Mouse (Mus musculus) heart, adult 2 months (tissue): ENCODE measurements at regions not wholly inside any gene's neighbourhood (a gene's known extent, or its start where the extent isn't known, plus 50 kb on each side); places are given as distances from the start of the nearest gene placed in this dataset.

ENCODE experiments used
- DNase-seq, 2 experiments: peaks; one replicate each; pipeline ENCODE4 v3.0.0; 2021
- H3K27ac ChIP-seq: fragments of 200-600 bp; 2 replicates; pipeline ENCODE4 v1.8.1; 2022
- H3K27me3 ChIP-seq: fragments of 200-500 bp; 2 replicates; pipeline ENCODE4 v1.6.1; 2012; ENCODE audit warnings: mild to moderate bottlenecking, low read length, inconsistent platforms, mixed read lengths; ENCODE audit not compliant: control insufficient read depth, insufficient read depth
- H3K36me3 ChIP-seq: fragments of 200-500 bp; 2 replicates; pipeline ENCODE4 v1.6.1; 2012; ENCODE audit warnings: low read length, inconsistent platforms; ENCODE audit not compliant: control insufficient read depth, insufficient read depth
- H3K4me1 ChIP-seq: fragments of 200-500 bp; 2 replicates; pipeline ENCODE4 v1.6.1; 2011; ENCODE audit warnings: low read length; ENCODE audit not compliant: control insufficient read depth, insufficient read depth
- H3K4me3 ChIP-seq: fragments of 200-600 bp; 2 replicates; pipeline ENCODE4 v1.8.1; 2022
- H3K79me2 ChIP-seq: fragments of 200-500 bp; replicated peaks from 2 replicates; pipeline ENCODE4 v1.6.1; 2012; ENCODE audit warnings: mild to moderate bottlenecking, inconsistent platforms, low read length, moderate library complexity, mixed read lengths; ENCODE audit not compliant: control insufficient read depth, insufficient read depth
- H3K9ac ChIP-seq: fragments of 200-500 bp; 2 replicates; pipeline ENCODE4 v1.6.1; 2012; ENCODE audit warnings: low read depth, mild to moderate bottlenecking, control low read depth, inconsistent platforms, low read length, mixed read lengths
- CTCF ChIP-seq: fragments of 200-600 bp; IDR thresholded peaks from 2 replicates; pipeline ENCODE4 v1.8.1; 2022; ENCODE audit warnings: antibody characterized with exemption, mild to moderate bottlenecking, moderate library complexity
- EP300 ChIP-seq: fragments of 200-500 bp; IDR thresholded peaks from 2 replicates; pipeline ENCODE4 v1.6.1; 2011; ENCODE audit warnings: low read depth, low read length, control low read depth; ENCODE audit not compliant: insufficient read depth
- POLR2A ChIP-seq: fragments of 200-500 bp; IDR thresholded peaks from 2 replicates; pipeline ENCODE4 v1.6.1; 2011; ENCODE audit warnings: mild to moderate bottlenecking, low read depth, low read length, control low read depth; ENCODE audit not compliant: insufficient read depth
- WGBS: fragments of 180-500 bp; shearing (Covaris S2); methylation state at CpG from one replicate; pipeline ENCODE4 v1.1.7; 2018; 5-methylcytosine and 5-hydroxymethylcytosine counted together
- intact Hi-C: fragments of 180-260 bp; cut with DNase I; formaldehyde crosslinking; loops from one replicate; pipeline ENCODE4 v1.15.1; 2025

DNA sequence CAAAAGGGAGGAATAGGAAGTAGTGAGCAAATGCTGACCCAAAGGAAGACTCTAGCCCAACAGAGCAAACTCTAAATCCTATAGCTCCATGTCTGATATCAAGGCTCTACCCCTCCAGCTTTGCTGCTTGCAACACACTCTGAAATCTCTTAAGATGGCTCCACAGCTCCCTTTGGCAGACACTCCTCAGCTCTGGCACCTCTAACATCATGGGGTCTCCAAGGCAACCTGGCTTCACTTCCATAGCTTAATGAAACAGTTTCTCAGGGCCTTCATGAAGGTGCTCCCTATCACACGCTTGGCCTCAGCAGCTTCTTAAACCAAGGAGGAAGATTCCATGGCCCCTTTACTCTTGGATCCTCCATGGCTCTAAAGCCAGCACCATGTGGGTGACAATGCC lies 73.6 kb downstream of the Hes1 start:
- Histone ChIP-seq H3K36me3 (no peaks in the 10 kb centered on the region), H3K27me3 (no peaks in the 10 kb centered on the region), H3K4me3 (no peak overlapping the region), H3K4me1 (no peaks in the 10 kb centered on the region; the same call in 1 of the 2 replicates), H3K9ac (no peak overlapping the region), H3K79me2 (no peaks in the 10 kb centered on the region), H3K27ac (no peak overlapping the region)
- no peak for DNase-seq
- intact Hi-C loops, result no loop called here
- WGBS, result 93% methylated on average over 1 of the region's 1 CpGs
- TF ChIP-seq EP300 (no peak), CTCF (no peak), POLR2A (no peak)

DNA sequence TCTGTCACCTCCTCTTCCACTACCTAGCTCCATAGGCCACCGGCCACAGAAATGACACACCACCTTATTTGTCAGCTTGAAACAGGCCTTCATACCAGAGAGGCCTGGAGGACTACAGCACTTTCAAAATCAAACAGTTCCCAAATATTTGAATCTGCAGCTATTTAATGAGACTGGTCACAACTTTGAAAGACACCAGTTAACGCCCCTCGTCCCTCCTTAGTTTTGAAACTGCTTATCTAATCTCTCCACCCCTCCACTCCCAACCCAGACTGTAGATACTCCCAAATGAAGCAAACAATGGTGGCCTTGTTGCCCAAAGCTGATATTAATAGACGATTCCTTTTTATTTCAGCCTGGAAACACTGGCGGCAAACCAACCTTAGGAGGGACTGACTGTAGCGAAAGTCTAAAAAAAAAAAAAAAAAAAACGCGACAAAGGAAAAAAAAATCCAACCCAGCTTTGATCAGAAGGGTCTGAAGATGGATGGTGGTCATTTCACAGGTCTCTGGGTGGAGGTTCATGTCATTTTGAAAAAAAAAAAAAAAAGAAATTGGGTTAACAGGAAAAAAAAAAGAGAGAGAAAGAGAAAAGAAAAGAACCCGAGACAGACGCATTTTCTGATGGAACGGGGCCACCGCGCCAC lies 80.8 kb downstream of the Hes1 start:
- Histone ChIP-seq H3K27me3 (no peaks in the 10 kb centered on the region), H3K4me3 (no peak overlapping the region), H3K4me1 (peaks cover 4% of the 10 kb centered on the region), H3K79me2 (no peaks in the 10 kb centered on the region), H3K27ac (no peak overlapping the region), H3K9ac (no peak overlapping the region), H3K36me3 (no peaks in the 10 kb centered on the region)
- intact Hi-C loops, result loop anchor here (2.0 kb wide), 1 partner anchor 40 kb away; no protein-coding TSS in a partner anchor
- TF ChIP-seq POLR2A (no peak), EP300 (no peak), CTCF (no peak)
- WGBS, result 25% methylated on average over 13 of the region's 13 CpGs
- DNase-seq, result no peak

DNA sequence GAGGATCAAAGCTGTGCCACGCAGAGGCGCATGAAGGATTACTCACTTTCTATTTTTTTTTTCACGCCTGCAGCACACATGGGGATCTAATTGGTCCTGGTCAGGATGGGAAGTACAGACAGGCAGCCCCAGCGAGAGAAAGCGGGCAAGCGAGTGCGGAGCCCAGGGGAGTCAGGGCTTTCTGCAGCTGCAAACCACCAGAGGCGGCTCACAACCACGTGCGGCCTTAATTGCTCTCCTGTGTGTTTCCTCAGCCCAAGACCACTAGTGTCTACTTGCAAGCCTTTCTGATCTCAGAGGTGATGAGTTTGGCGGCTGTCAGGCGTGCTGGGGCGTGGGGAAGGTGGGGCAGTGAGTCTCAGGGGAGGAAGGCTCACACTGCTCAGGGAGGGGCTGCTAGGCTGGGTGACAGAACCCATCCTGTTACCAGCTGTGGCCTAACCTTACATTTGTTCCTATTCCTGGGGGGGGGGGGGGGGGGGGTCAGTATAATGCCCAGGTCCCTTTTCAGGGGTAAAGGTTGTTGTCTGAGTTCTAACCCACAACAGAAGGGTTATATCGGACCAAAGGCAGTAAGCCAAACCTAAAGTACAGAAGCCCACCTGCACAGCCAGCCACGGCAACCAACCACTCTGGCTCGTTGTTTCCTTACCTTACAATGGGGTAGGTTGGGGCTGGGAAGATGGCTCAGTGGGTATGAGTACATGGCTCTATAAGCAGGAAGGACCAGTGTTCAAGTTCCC lies 81.5 kb downstream of the Hes1 start:
- peak; percentile 50 to 71 for DNase-seq
- 31% methylated on average over 16 of the region's 16 CpGs for WGBS
- Histone ChIP-seq H3K9ac (no peak overlapping the region), H3K4me3 (no peak overlapping the region), H3K79me2 (no peaks in the 10 kb centered on the region), H3K27me3 (no peaks in the 10 kb centered on the region), H3K4me1 (peaks cover 4% of the 10 kb centered on the region), H3K27ac (no peak overlapping the region), H3K36me3 (no peaks in the 10 kb centered on the region)
- intact Hi-C loops, result loop anchor here (2.0 kb wide), 1 partner anchor 39 kb away; no protein-coding TSS in a partner anchor
- TF ChIP-seq POLR2A, result no peak
- 0 out of 2 replicates have a peak, but pooled peaks have one; percentile 9 for TF ChIP-seq CTCF
- peak; percentile 50; the same call in 1 of the 2 replicates for TF ChIP-seq EP300

DNA sequence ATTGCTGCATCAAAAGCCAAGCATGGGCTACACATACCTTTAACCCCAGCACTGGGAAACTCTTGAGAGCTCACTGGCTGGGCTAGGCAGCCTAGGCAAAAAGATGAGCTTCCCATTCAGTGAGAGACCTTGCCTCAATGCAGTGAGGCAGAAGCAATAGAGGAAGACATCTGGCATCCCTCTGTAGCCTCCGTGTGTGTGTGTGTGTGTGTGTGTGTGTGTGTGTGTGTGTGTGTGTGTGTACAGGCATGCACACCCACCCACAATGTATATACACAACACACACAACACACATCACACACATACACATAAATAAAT lies 82.0 kb downstream of the Hes1 start:
- DNase-seq, result no peak
- WGBS, result 80% methylated on average over 1 of the region's 1 CpGs
- intact Hi-C loops, result no loop called here
- no peaks in the 10 kb centered on the region for H3K27me3 ChIP-seq
- H3K9ac ChIP-seq, result no peak overlapping the region
- H3K4me1 ChIP-seq, result peaks cover 4% of the 10 kb centered on the region
- no peak overlapping the region for H3K27ac ChIP-seq
- no peaks in the 10 kb centered on the region for H3K36me3 ChIP-seq
- no peaks in the 10 kb centered on the region for H3K79me2 ChIP-seq
- no peak overlapping the region for H3K4me3 ChIP-seq
- TF ChIP-seq EP300, result no peak
- TF ChIP-seq POLR2A, result no peak
- TF ChIP-seq CTCF, result no peak

DNA sequence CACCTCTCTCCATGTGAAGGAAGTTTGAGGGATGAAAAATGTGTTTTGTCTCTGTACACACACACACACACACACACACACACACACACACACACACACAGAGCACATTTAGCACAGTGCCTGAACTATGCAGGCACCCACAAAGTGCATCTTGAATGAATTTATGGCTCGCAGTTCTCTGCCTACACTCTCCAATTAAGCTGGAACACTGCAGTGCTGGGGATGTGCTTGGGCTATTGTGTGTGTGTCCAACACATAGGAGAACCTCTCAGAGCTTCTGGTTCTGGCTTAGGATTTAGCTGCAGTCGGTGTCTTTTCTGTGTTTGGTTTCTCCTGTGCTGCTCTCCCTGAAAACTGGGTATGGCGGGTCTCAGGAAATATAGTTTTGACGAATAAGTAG lies 83.1 kb downstream of the Hes1 start:
- Histone ChIP-seq H3K4me1 (peaks cover 4% of the 10 kb centered on the region), H3K27ac (no peak overlapping the region), H3K79me2 (no peaks in the 10 kb centered on the region), H3K4me3 (no peak overlapping the region), H3K27me3 (no peaks in the 10 kb centered on the region), H3K9ac (no peak overlapping the region), H3K36me3 (no peaks in the 10 kb centered on the region)
- no peak for DNase-seq
- 91% methylated on average over 4 of the region's 4 CpGs for WGBS
- intact Hi-C loops, result no loop called here
- TF ChIP-seq POLR2A, result no peak
- no peak for TF ChIP-seq EP300
- no peak for TF ChIP-seq CTCF

DNA sequence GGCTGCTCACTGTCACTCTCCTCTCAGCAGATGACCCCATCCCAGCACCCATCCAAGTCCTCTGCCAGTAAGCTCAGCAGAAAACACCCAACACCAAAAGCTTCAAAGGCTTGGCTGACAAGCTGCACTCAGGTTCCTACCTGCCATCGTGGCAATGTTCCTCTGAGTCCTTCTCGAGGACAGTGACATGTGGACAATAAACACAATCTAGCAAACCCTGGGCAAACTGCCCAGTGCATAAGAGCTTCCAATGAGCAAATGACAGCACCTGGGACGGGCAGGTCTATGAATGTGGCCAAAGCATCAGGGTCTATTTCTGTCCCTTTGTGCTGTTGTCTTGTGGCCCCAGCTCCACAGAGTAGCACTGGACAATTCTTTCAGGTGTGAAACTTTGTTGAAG lies 86.9 kb downstream of the Hes1 start:
- no peak overlapping the region for H3K9ac ChIP-seq
- H3K79me2 ChIP-seq, result no peaks in the 10 kb centered on the region
- H3K27ac ChIP-seq, result no peak overlapping the region
- no peak for TF ChIP-seq EP300
- TF ChIP-seq POLR2A, result no peak
- no peak for TF ChIP-seq CTCF
- no peaks in the 10 kb centered on the region for H3K36me3 ChIP-seq
- DNase-seq, result no peak
- H3K27me3 ChIP-seq, result peaks cover 4% of the 10 kb centered on the region; the same call in 1 of the 2 replicates
- no peak overlapping the region for H3K4me3 ChIP-seq
- intact Hi-C loops, result no loop called here
- H3K4me1 ChIP-seq, result no peaks in the 10 kb centered on the region
- 35% methylated on average over 3 of the region's 3 CpGs for WGBS
